ENCODE assay signal across 8 mouse cellular contexts in genomic region chr12:111916514-111917217, GRCm38 (mm10). TPM values are rescaled to one million over a fixed set of nuclear protein-coding genes. Genes with fewer than 3 reads are reported as not detected.
DNase-seq lines count a peak whose midpoint lies in the region; ATAC-seq lines count a peak whose summit lies in the region.

No protein-coding gene starts in this region.

- H3K4me3 ChIP-seq in hindbrain, embryonic 13.5 days, result no peak overlapping the region
- no peak overlapping the region for H3K4me3 ChIP-seq in hindbrain, embryonic 12.5 days
- H3K4me3 ChIP-seq in embryonic facial prominence, embryonic 15.5 days (replicated peaks), result no peak overlapping the region
- no peak overlapping the region for H3K4me3 ChIP-seq in liver, embryonic 11.5 days (ENCODE audit: low read depth, low read length)

- WGBS in hindbrain, embryonic 13.5 days, result 50% methylated on average over 12 of the region's 12 CpGs
- 59% methylated on average over 12 of the region's 12 CpGs for WGBS in hindbrain, embryonic 12.5 days
- WGBS in embryonic facial prominence, embryonic 15.5 days, result 48% methylated on average over 12 of the region's 12 CpGs
- 64% methylated on average over 12 of the region's 12 CpGs for WGBS in liver, embryonic 11.5 days

- no peak overlapping the region for H3K9ac ChIP-seq in hindbrain, embryonic 13.5 days
- H3K9ac ChIP-seq in hindbrain, embryonic 12.5 days, result no peak overlapping the region
- H3K9ac ChIP-seq in embryonic facial prominence, embryonic 15.5 days, result no peak overlapping the region
- no peak overlapping the region for H3K9ac ChIP-seq in liver, embryonic 11.5 days (ENCODE audit: low read depth, low read length)

- peak overlapping the region; percentile 37; the same call in 1 of the 2 replicates for H3K27ac ChIP-seq in hindbrain, embryonic 13.5 days
- no peak overlapping the region for H3K27ac ChIP-seq in hindbrain, embryonic 12.5 days
- peak overlapping the region; percentile 29; the same call in 1 of the 2 replicates for H3K27ac ChIP-seq in embryonic facial prominence, embryonic 15.5 days (replicated peaks)
- H3K27ac ChIP-seq in liver, embryonic 11.5 days (ENCODE audit: low read depth, low read length), result no peak overlapping the region

- H3K9me3 ChIP-seq in hindbrain, embryonic 13.5 days, result no peaks in the 10 kb centered on the region
- no peaks in the 10 kb centered on the region for H3K9me3 ChIP-seq in hindbrain, embryonic 12.5 days (replicated peaks)
- no peaks in the 10 kb centered on the region for H3K9me3 ChIP-seq in embryonic facial prominence, embryonic 15.5 days (replicated peaks)
- no peaks in the 10 kb centered on the region for H3K9me3 ChIP-seq in liver, embryonic 11.5 days (ENCODE audit: control insufficient read depth, low read length)

- no peak for ATAC-seq in hindbrain, embryonic 13.5 days (ENCODE audit: low FRiP score)
- ATAC-seq in hindbrain, embryonic 12.5 days (ENCODE audit: low FRiP score), result no peak
- ATAC-seq in embryonic facial prominence, embryonic 15.5 days (ENCODE audit: insufficient number of reproducible peaks, low FRiP score, low TSS enrichment, low read depth), result no peak
- ATAC-seq in liver, embryonic 11.5 days (replicated peaks; ENCODE audit: low FRiP score), result no peak

- H3K27me3 ChIP-seq in hindbrain, embryonic 13.5 days, result 0 out of 2 replicates have a peak, but pooled peaks cover 7% of the 10 kb centered on the region
- H3K27me3 ChIP-seq in hindbrain, embryonic 12.5 days, result no peaks in the 10 kb centered on the region
- no peaks in the 10 kb centered on the region for H3K27me3 ChIP-seq in embryonic facial prominence, embryonic 15.5 days
- no peaks in the 10 kb centered on the region for H3K27me3 ChIP-seq in liver, embryonic 11.5 days (replicated peaks; ENCODE audit: control insufficient read depth, insufficient read depth, low read length)

- peak; percentile 25 for DNase-seq in MN1 (ENCODE audit: low spot score)
- DNase-seq in kidney, postnatal 25 days, result peak; percentile 51 to 67
- no peak for DNase-seq in urinary bladder, adult 18-20 months (ENCODE audit: low spot score in 2 of 2)
- DNase-seq in frontal cortex, adult 2 months (ENCODE audit: extremely low spot score in 1 of 2, low spot score in 1 of 2), result no peak
- DNase-seq in liver, embryonic 11.5 days (ENCODE audit: low spot score), result no peak

- no peak overlapping the region for H3K4me2 ChIP-seq in hindbrain, embryonic 13.5 days
- H3K4me2 ChIP-seq in hindbrain, embryonic 12.5 days (replicated peaks), result no peak overlapping the region
- H3K4me2 ChIP-seq in embryonic facial prominence, embryonic 15.5 days (replicated peaks), result no peak overlapping the region
- no peak overlapping the region for H3K4me2 ChIP-seq in liver, embryonic 11.5 days

- H3K4me1 ChIP-seq in hindbrain, embryonic 13.5 days (replicated peaks), result peaks cover 6% of the 10 kb centered on the region; the same call in 1 of the 2 replicates
- H3K4me1 ChIP-seq in hindbrain, embryonic 12.5 days, result peaks cover 8% of the 10 kb centered on the region
- peaks cover 13% of the 10 kb centered on the region for H3K4me1 ChIP-seq in embryonic facial prominence, embryonic 15.5 days
- peaks cover 3% of the 10 kb centered on the region; the same call in 1 of the 2 replicates for H3K4me1 ChIP-seq in liver, embryonic 11.5 days (replicated peaks; ENCODE audit: control insufficient read depth, insufficient read depth, low read length)

- no peaks in the 10 kb centered on the region for H3K36me3 ChIP-seq in hindbrain, embryonic 13.5 days
- no peaks in the 10 kb centered on the region for H3K36me3 ChIP-seq in hindbrain, embryonic 12.5 days
- H3K36me3 ChIP-seq in embryonic facial prominence, embryonic 15.5 days, result no peaks in the 10 kb centered on the region
- no peaks in the 10 kb centered on the region for H3K36me3 ChIP-seq in liver, embryonic 11.5 days (ENCODE audit: control insufficient read depth, insufficient read depth, low read length)

RNA-seq across cellular contexts. Expression of gene Ppp1r13b, which starts 8.8 kb away (rescaled TPM):
- 23.0 and 25.5 TPM in 2 replicates for polyA plus RNA-seq in hindbrain, embryonic 13.5 days (2015; fragmentation: Nextera tagmentation; extraction: Ambion mirVana)
- polyA plus RNA-seq in hindbrain, embryonic 12.5 days (2016; fragmentation: Nextera tagmentation; extraction: Ambion mirVana), result 18.5 and 21.4 TPM in 2 replicates
- 12.8 and 16.9 TPM in 2 replicates for polyA plus RNA-seq in embryonic facial prominence, embryonic 15.5 days (2015; fragmentation: Nextera tagmentation; extraction: Ambion mirVana)
- 37.6 and 37.9 TPM in 2 replicates for polyA plus RNA-seq in frontal cortex, adult 2 months (2012; rRNA removed)
- 10.8 TPM in 2 replicates for polyA plus RNA-seq in liver, embryonic 11.5 days (2014; fragmentation: Nextera tagmentation; extraction: Ambion mirVana)

RNA-seq across cellular contexts. Expression of gene Atp5mpl, which starts 50.1 kb away (rescaled TPM):
- 734 and 738 TPM in 2 replicates for polyA plus RNA-seq in hindbrain, embryonic 13.5 days (2015; fragmentation: Nextera tagmentation; extraction: Ambion mirVana)
- 524 and 615 TPM in 2 replicates for polyA plus RNA-seq in hindbrain, embryonic 12.5 days (2016; fragmentation: Nextera tagmentation; extraction: Ambion mirVana)
- polyA plus RNA-seq in embryonic facial prominence, embryonic 15.5 days (2015; fragmentation: Nextera tagmentation; extraction: Ambion mirVana), result 574 and 621 TPM in 2 replicates
- 259 and 293 TPM in 2 replicates for polyA plus RNA-seq in frontal cortex, adult 2 months (2012; rRNA removed)
- polyA plus RNA-seq in liver, embryonic 11.5 days (2014; fragmentation: Nextera tagmentation; extraction: Ambion mirVana), result 702 and 735 TPM in 2 replicates

RNA-seq across cellular contexts. Expression of gene Tdrd9, which starts 54.7 kb away (rescaled TPM):
- polyA plus RNA-seq in hindbrain, embryonic 13.5 days (2015; fragmentation: Nextera tagmentation; extraction: Ambion mirVana), result 0.38 and 0.48 TPM in 2 replicates
- polyA plus RNA-seq in hindbrain, embryonic 12.5 days (2016; fragmentation: Nextera tagmentation; extraction: Ambion mirVana), result 0.36 and 0.63 TPM in 2 replicates
- 0.41 and 0.46 TPM in 2 replicates for polyA plus RNA-seq in embryonic facial prominence, embryonic 15.5 days (2015; fragmentation: Nextera tagmentation; extraction: Ambion mirVana)
- 0.84 and 1.3 TPM in 2 replicates for polyA plus RNA-seq in frontal cortex, adult 2 months (2012; rRNA removed)
- polyA plus RNA-seq in liver, embryonic 11.5 days (2014; fragmentation: Nextera tagmentation; extraction: Ambion mirVana), result 0.06 and 0.40 TPM in 2 replicates

Comparison
In these comparisons a context has a peak if more than half of its experiments do, and no peak if none do; other contexts are left out.
1. H3K27ac ChIP-seq: peak in hindbrain, embryonic 13.5 days (single experiment) and embryonic facial prominence, embryonic 15.5 days (single experiment); none in hindbrain, embryonic 12.5 days (single experiment) and liver, embryonic 11.5 days (single experiment).
2. DNase-seq: peak in MN1 (single experiment) and kidney, postnatal 25 days (2 of 2); none in urinary bladder, adult 18-20 months (0 of 2), frontal cortex, adult 2 months (0 of 2) and liver, embryonic 11.5 days (single experiment).